Mouse (Mus musculus) induced T-regulatory cell, adult 2 months (primary cell): ENCODE data around the gene Grin2a.

Experiments
- DNase-seq: peaks from one replicate; pipeline ENCODE4 v3.0.0-alpha.2; 2012; ENCODE audit warnings: low read depth

The Grin2a gene

DNA sequence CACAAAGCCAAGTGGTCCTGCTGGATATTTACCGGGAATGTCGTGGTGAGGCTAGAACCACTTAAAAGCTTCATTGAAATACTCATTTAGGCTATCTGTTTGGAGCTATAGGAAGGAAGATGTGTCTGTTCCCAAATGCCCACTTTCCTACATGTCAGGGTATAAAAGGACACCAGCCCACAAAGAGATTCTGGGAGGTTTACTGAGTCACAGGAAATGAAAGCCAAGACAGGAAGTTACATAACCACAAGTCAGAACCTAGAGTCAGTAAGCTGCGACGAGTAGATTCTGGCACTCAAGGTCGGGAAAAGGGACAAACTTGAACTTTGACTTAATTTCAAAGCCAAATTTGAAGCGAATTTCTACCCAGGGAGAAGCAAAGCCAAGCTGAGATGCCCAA lies 30.9 kb downstream of the Grin2a start:
- no peak for DNase-seq

DNA sequence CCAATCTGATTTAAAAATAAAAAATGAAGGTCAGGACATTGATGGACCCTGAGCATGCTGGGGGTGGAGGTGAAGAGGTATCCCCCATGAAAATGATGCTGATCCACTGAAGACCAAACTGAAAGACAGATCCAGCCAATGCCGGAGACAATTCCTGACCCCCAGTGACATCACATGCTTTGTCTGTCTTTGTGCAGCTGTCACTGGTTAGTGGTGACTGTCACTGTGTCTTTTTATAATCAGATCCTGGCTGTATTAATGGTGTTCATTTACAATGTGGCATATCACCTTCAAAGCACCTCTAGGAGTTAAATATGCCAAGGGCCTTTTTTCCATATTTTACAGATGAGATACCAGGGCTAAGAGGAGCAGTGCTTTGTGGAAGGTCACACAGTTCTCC lies 32.9 kb downstream of the Grin2a start:
- no peak for DNase-seq

DNA sequence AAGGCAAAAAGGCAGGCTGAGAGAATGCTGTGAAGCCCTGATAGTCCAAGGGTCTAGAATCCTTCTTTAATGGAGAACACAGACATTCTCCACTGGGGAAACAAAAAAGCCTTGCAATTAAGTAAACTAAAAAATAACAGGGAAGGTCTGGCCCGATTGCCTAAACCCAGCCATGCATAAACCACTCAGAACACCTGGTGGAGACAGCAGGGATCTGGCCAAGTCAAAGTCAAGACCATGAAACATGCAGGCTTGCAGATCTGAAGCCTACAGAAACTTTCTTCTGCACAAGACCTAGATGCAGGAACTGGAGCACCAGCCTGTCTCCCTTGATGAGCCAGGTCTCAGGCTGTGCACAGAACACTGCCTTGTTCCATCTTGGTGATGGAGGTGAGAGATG lies 36.0 kb downstream of the Grin2a start:
- DNase-seq: no peak

DNA sequence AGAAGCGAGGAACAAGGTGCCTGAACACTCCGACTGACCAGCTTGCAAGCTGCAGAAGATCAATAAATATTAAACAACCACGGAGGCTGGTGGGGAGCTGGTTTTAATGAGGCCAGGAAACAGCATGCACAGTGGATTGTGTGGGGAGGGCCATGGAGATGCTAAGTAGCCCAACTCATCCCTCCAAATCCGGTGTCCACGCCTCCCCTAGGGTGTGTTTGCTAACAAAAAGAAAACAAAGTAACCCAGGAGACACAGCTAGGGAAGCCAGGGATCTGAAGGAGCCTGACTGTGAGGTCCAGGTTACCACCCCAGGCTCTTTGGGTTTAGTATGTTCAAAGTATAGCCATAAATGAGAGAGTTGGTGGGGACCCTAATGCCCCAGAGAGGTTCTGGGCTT lies 41.1 kb downstream of the Grin2a start:
- no peak for DNase-seq

DNA sequence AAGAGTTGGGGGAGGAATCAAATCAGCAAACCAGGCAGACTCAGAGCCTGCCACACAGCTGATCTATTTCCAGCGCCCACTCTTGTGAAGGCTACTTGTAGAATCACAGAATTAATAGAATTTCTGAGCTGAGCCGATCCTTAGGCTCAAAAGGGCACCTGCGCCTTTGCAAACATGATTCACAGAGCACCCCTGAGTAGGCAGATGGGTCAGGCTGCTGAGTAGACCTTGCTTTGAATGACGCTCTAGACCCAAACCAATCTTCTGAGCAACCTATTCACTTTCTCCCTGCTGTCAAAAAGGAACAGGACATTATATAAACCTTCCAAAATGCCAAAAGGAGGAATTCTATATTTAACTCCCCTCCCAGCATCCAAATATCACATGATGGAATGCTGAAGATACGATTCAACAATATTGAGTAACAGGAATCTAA lies 41.9 kb downstream of the Grin2a start:
- DNase-seq: no peak

DNA sequence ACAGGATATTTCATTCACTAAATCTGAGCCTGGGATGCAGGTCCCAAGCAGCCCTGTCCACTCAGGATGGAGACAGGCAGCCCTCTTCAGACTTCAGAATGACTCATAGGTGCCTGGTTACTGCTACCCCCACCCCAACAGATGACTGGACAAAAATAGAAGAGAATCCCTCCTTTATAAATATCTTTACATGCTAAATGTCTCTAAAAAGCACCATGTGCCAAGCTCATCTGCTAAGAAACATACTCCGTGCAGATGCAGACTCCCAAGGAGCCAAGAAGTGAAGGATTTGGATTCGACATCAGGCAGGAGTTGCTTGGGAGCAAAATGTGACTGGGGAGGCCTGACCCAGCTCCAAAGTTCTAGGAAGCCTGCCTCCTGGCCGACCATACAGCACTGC lies 46.1 kb downstream of the Grin2a start:
- DNase-seq: no peak

DNA sequence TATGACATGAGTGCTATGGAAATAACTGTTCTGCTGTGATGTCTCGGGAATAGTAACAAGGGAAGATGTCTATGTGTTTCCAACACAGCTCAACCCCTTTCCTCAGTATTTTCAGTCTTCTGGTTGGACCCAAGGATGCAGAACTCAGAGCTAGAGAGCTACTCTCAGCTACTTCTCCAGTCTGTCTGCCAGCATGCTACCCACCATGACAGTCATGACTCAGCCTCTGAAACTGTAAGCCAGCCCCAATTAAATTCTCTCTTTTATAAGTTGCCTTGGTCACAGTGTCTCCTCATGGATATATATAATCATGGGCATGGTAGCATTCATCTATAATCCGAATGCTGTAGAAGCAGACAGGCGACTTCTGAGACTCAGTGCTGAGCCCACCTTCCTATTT lies 47.9 kb downstream of the Grin2a start:
- no peak for DNase-seq

DNA sequence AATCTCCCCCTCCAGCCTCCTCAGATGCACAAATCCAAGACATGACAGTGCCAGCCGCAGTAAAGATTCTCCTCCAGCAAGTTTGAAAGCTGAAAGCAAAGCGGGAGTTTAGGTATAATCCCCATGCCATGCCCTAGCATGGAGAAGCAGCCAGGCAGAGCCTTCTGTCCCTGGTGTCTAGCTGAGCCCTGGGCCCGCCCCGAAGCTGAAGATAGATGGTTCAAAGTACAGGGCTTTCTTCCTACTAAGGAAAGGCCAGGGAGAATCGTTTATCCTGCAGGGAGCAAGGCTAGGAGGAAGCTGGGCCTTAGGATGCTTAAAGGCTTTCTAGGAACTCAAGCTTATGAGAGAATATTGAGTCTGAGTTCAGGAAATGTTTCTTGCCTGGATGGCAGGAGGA lies 50.5 kb downstream of the Grin2a start:
- DNase-seq: no peak

DNA sequence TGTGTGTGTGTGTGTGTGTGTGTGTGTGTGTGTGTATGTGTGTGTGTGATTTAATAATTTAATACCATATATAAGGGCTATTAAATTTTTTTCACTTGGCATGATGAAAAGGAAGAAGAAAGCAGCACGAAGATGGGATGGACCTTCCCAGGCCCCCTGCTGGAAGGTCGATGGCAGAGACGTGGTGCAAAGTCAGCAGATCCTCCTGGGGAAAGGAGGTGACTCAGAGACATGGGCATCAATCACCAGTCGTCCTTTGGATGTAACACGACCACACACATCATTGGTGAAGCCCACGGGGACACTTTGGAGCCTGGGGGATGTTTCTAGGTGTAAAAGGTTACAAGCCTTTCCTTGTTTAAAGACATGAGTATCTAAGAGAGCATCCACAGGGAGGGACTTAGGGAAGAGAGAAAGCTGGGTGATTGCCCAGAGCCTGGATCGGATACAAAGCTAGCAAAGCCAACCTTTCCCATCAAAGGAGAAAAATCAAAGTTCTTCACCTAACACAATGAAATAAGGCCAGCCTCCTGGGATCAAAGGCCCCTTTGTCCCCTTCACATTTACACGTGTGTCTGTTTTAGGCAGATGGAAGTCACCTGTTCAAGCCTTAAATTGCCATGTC lies 53.9 kb downstream of the Grin2a start:
- DNase-seq: no peak

DNA sequence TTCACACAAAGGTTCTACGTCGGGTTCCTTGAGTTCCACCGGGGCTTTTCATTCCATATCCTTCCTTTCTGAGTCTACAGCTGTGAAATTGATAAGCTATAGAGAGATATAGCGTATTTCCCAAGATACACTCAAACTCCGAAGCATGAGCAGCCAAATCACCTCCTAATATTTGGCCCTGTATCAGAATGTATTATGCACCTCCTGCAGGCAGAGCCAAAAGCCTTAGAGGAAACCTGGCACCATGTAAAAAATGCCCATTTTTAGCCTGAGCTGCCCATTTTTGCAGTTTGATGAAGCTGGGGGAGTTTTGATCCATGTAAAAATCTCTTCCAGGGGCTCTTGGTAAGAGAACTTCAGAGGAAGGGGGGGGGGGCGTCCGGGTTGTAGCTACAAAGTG lies 54.6 kb downstream of the Grin2a start:
- no peak for DNase-seq

DNA sequence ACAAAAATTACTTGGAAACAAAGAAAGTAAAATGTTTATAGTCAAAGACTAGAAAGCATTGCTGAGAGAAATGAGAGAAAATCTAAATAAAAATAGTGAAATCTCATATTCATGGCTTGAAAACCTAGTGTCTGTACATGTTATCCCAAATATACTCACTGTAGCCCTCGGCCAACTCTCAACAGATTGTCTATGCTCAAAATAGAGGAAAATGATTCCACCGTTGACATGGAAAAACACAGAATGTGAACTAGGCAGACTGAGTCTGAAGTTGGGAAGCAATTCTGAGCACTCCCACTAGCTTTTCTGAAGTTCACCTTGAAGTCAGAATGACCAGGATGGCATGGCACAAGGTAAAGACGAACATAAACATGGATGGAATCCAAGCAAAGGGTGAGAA lies 84.7 kb downstream of the Grin2a start:
- no peak for DNase-seq

DNA sequence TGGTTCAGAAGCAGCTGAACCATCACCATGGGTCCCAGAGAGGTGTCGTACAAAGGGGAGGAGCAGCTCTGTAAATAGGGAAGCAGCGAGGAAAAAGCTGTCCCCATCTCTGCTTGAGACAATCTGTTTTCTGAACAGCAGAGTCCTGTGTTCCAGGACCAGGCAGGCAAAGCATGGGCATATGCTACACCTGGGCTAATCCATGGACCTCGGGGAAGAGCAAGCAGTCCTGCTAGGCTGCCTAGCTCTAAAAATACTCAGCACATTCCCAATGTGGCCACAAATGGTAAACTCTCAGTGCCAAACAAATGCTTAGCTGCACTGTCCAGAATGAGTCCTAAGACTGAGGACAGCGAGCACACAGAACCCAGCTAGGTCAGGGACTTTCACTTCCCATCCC lies 86.1 kb downstream of the Grin2a start:
- DNase-seq: no peak

DNA sequence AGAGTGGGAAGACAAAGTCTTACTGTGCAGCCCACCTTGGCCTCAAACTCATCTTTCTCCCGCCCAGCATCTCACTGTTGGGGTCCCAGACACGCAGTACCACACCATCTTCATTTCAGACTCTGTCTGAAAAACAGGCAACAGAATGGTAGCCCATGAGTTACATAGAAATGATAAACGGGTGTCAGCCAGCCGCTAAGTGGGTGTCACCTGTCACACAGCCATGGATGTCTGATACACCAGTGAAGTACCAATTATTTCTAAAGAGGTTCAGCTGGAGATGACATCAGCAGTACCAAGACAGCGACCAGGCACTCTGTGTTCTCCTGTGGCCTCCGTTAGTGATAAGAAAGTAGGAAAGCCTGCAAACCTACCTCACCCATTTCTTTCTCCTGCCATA lies 90.9 kb downstream of the Grin2a start:
- DNase-seq: no peak

DNA sequence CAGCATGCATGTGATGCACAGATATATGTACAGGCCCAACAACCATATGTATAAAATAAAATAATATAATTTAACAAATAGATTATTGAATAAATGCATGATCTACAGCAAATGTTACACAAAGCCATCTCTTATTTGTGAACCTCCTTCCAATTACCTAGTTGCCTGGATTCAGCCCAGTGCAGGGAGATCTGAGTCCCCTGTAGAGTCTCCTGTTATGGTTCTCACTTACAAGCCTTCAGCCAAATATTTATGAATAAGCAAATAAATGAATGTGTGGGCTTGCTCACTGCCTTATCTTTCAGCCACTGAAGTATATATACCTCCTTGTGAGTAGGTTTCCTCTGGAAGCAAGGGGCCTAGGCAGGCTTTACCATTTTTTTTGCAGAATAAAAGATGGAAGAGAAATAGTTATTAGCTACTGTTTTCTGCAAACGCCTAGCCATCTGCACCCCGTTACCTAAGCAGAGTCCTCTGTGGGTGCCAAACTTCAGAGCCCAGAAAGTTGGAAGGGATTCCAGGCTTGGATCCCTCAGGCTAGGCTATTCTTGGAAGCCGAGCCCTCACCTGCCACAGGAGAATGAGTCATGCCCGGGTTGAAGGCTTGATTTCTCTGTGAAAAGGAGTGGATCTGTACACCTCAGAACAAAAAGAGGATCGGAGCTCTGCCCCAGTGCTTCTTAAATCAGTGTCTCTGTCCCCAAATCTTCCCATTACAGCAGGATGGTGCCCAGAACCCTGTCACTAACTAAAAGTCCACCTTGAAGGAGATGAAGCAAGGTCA lies 92.5 kb downstream of the Grin2a start:
- no peak for DNase-seq

DNA sequence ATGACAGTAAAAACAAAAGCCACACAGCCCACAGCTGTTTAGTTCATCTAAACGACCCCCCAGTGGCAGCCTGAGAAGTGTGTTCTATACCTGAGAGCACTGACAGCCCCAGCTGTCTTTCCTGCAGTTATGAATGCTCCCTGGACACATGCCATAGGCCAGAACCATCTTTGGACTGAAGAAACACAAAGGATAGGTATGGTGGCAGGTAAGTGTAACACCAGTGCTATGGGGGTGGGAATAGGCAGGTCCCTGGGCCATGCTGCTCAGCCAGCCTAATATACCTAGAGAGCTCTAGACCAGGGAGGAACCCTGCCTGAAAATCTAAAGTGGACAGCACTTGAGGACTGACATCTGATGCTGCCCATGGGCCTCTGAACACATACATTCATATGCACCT lies 93.9 kb downstream of the Grin2a start:
- DNase-seq: no peak

DNA sequence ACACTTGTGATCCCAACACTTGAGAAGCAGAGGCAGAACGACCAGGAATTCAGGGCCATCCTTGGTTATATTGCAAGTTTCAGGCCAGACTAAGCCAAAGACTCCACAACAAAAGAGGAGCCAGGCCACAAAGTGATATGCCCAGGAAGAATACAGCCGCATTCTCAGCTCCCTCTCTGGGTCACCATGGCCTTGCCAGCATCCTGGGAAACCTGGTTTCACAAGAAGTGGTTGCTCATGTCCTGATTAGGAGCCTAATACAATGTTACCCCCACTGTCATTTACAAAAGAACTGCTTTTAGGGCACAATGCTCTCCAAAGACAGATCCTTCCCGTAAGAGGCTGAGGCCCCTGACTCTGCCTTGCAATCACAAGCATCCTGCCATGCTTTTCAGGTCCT lies 94.4 kb downstream of the Grin2a start:
- no peak for DNase-seq

DNA sequence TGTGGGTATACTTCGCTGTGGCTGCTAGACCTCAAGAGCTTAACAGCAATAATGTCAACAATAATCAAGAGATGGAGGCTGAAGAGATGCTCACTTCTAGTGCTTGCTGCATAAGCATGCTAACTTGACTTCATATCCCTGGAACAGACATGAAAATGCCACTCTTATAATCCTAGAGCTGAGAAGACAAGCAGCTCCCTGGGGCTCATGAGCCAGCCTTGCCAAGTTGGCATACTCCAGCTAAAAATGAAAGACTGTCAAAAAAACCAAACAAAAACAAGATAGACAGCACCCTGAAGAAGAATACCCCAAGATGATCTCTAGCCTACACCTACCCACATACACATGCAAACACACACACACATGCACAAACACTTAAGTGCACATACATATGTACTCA lies 95.2 kb downstream of the Grin2a start:
- DNase-seq: no peak

DNA sequence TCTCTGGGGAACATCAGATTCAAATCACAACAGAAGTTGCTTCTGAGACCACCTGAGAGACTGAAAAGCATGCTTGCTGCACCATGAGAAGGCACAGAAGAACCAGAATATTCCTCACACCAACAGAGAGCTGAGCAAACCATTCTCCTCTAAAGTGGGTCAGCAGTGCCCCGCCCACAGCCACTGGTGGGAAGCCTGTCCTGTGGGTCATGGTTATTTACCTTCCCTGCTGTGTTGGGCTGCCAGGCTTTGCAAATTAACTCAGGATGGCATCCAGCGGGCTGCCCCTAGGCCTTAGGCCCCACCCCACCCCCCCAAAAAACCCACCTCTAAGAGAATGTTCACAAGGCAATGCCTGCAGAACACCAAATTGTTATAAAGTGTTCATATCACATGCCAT lies 96.2 kb downstream of the Grin2a start:
- DNase-seq: no peak

DNA sequence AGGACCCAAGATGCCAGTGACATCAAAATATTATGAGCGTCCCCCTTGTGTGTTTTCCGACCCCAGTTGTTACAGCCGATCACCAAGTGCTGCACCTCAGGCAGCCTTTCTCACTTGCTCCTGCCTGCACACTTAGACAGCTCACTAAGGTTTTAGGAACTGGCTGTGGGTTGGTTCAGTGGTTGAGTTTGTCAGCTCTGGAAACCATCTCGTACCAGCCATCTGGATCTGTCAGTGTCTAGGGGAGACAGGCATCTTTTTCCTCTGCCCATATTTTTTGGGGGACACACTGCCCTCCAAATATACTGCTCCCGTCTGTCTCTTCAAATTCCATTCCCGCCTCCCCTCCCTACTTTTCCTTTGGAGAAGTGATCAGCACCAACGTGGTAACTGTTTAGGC lies 99.8 kb downstream of the Grin2a start:
- no peak for DNase-seq

DNA sequence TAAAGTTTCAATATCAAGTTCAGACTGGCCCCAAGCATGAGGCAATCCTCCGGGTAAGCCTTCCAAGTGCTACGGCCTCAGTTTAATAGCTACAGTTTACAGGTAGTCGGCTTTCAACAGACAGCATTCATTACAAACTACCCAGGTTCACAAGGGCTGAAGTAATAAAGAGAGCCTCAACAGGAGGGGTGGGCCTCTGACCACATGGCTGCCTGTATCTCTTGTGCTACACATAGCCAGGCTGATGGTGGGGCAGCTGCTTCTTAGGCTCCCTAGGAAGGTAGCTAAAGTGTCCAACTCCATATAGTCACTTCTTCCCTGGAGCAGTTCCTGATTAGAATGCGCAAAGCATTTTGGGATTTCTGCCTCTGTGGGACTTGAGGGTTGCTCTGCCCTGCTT lies 109.2 kb downstream of the Grin2a start:
- no peak for DNase-seq

DNA sequence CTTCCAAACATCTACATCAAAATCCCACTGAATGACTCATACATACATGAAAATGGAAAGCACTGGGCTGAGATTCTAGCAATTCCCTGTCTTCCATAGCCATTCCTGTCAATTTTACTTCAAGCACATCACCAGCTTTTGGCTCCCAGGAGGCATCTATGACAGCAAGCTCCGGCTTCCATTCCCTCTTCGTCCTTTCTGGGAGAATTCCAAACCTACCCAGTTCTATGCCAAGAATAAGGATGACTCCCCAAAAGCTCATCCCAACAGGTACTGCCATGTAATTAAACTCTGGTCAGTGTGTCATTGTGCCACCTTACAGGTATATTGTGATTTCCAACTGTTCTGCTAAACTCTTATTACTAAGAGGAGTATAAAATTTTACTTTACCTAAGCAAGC lies 111.2 kb downstream of the Grin2a start:
- no peak for DNase-seq

DNA sequence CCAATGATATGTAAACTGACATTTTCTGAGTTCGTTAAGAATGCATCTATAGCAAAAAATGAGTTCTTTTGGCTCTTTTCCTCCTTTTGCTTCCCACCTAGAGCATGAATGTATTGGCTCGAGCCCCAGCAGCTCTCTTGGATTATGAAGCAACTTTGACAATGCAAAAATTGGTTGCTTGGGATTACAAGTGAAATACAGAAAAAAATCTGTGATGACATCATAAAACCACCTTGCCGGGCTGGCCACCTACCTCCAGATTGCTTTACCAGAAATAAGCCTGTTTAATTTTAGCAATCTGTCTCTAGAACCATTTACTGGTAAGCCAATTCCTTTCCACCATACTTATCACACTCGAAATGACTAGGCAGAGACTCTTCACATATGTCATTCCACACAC lies 112.9 kb downstream of the Grin2a start:
- DNase-seq: no peak

DNA sequence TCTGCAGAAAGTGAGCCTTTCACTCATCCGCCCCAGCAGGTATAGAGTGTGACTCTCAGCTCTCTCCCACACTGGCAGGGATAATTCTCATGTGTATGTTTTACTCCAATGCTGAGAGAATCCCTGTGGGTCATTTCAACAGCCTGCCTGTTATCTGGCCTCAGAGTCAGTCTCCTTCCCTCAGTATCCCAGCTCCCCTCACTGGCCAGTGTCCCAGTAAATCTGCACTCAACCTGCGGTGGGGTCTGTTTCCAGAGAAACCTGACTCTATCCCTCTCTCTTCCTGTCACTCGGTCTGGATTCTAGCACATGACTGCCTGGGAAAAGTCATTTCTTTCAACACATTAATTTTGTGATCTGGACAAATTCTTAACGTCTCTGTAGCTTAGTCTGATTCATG lies 122.4 kb downstream of the Grin2a start:
- no peak for DNase-seq

DNA sequence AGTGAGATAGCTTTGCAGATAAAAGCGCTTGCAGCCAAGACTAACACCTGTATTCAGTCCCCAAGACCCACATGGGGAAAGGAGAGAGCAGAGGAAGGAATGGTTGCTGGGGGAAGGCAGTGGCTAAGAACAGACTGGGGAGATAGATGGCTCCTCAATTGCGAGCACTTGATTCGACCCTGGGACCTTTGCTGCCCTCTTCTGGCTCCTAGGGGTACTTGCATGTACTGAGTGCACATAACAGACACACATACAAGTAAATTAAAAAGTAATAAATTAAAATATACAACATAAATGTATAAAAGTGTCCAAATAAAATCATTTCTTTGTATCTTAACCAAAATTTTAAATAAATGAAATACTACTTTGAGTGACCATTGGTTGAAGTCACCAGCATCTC lies 129.7 kb downstream of the Grin2a start:
- no peak for DNase-seq
